Mouse (Mus musculus) spleen, postnatal 0 days (tissue): ENCODE data around the gene Metap2. TPM values are rescaled to one million over a fixed set of nuclear protein-coding genes. Genes with fewer than 3 reads are reported as not detected.

Experiments used
- polyA plus RNA-seq: library from polyadenylated mRNA; unstranded; fragments of >200 nt; fragmentation: Nextera tagmentation; extraction: Ambion mirVana; gene quantifications from 2 replicates; pipeline ENCODE4 v1.2.1, GENCODE M21; 2015

Gene Metap2
- 359 and 386 TPM in 2 replicates for polyA plus RNA-seq

GRCm38 (mm10) chr10:93897043-93897646 is at the start of gene Metap2:
Metap2 (minus strand) TSS chr10:93897093.

GRCm38 (mm10) chr10:93830931-93831729 is 65.8 kb downstream of the Metap2 start, which contains the start of gene Usp44:
Usp44 (plus strand) TSS chr10:93831555.

Other genes starting within 250 kb of the Metap2 start
- 0.93 and 1.4 TPM in 2 replicates for gene Usp44, start 65.5 kb downstream of the Metap2 start, polyA plus RNA-seq
- gene Vezt, start 138.7 kb upstream of the Metap2 start, polyA plus RNA-seq: 12.7 and 13.3 TPM in 2 replicates
- gene Fgd6, start 138.9 kb upstream of the Metap2 start, polyA plus RNA-seq: 3.6 and 3.7 TPM in 2 replicates